Mouse (Mus musculus) bone marrow macrophage, adult 2 months (primary cell): ENCODE measurements around the gene Prkn.

Experiments
- CTCF ChIP-seq: IDR thresholded peaks from 2 replicates; pipeline ENCODE4 v1.5.1; 2012; ENCODE audit warnings: low read depth, mild to moderate bottlenecking, low read length, moderate library complexity
- POLR2A ChIP-seq: IDR thresholded peaks from 2 replicates; pipeline ENCODE4 v1.6.1; 2012; ENCODE audit warnings: mild to moderate bottlenecking, low read depth, low read length, borderline replicate concordance

GRCm38 (mm10) chr17:11230604-11231395 lies 390.6 kb downstream of the Prkn start:
- TF ChIP-seq CTCF: no peak
- TF ChIP-seq POLR2A: no peak
